Mouse (Mus musculus) erythroblast, embryonic 14.5 days (primary cell): ENCODE results near the gene Cplane1.

Experiments
- GATA1 ChIP-seq: IDR thresholded peaks from 2 replicates; pipeline ENCODE4 v1.6.1; 2012; ENCODE audit warnings: low read length, inconsistent platforms, mixed read lengths
- TAL1 ChIP-seq: IDR thresholded peaks from 3 replicates; pipeline ENCODE4 v1.6.1; 2012; ENCODE audit warnings: low read length, inconsistent platforms, mixed read lengths

GRCm38 (mm10) chr15:8189563-8189962, 20.7 kb downstream of the Cplane1 start:
- TF ChIP-seq GATA1 (no peak), TAL1 (no peak)
